Mouse (Mus musculus): ENCODE measurements around the gene Fbxo3.

DNA sequence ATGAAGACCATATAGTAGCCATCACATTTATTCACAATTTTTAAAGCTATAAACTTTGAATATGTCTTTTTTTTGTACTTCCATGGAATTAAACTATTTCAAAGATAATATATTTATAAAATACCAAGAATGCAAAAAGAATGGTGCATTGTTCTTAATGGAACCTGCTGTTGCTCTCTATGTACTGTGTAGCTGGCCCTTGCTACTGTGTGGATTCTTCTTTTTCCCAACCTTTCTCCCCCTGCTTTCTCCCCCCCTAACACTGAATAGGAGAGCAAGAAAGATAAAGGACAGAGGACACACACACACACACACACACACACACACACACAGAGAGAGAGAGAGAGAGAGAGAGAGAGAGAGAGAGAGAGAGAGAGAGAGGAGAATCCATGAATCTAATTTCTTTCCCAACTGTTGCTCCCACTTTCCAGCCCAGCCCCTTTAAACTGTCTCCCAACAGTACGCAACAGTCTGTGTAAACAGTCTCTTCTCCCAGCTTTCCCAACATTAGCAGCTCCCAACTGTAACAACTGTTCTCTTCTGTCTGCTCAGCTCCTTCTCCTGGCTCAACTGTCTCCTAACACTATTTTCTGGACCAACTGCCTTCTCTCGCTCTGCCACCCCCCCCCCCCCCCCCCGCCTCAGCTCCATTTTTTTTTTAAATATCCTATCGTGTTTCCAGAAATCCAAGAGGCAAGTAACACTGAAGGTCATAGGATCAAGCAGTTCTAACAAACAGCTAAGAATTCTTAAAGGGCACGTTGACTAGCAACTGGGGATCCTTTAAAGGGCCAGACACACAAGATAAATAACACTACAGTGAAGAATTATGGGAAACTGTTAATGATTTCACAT, 16.3 kb downstream of the Fbxo3 start:
- TF ChIP-seq CTCF (IDR thresholded peaks at IDR 0.05; ENCODE audit: low read depth), result no peak
- no peak for TF ChIP-seq EP300 (optimal IDR thresholded peaks at IDR 0.05)
